Mouse (Mus musculus) liver, embryonic 14.5 days (tissue): ENCODE results near the gene Gstm6.

ENCODE experiments used
- CTCF ChIP-seq: IDR thresholded peaks from 2 replicates; pipeline ENCODE4 v1.5.1; 2016; ENCODE audit warnings: antibody characterized with exemption, low read depth, control low read depth
- EP300 ChIP-seq: IDR thresholded peaks from 2 replicates; pipeline ENCODE4 v1.6.1; 2016; ENCODE audit warnings: antibody characterized with exemption, low read depth

- TF ChIP-seq CTCF: no peak
- TF ChIP-seq EP300: no peak
Measured at GRCm38 (mm10) chr3:107929731-107930130, 13.8 kb downstream of the Gstm6 start.
